Mouse (Mus musculus): ENCODE data around the gene Utp14a.
"Not testable (repeated sequence)": the region's sequence is repeated elsewhere in the genome, so short reads cannot be mapped to it uniquely, and the experiment has no call there.

The Utp14a gene

DNA sequence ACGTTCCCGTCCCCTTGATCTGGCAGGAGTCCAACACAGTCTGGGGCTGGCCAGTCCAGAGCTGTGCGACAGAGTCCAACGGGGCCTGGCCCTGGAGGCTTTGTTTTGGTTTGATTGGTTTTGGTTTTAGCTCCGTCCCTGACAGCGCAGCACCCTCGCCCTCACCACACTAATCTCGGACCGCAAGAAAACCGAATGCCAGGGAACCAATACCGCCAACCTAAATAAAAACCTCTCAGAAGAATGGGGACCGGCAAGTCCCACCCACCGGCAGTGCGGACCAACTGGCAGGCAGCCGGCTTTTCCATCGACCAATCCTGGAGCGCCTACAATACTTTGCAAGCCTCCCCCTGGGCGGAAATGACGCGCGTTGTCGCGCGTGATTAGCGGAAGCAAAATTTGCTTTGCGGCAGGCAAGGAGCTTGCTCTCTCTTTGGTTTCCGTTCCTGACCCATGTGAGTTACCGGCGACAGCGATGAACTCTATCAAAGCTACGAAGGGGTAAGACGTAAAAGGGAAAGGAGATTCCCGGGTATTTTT lies at the start of gene Utp14a:
Gene Utp14a, plus strand, starts transcription at position 395 of the 540 bp plus-strand sequence.
- DNase-seq, result peak; percentile 96

DNA sequence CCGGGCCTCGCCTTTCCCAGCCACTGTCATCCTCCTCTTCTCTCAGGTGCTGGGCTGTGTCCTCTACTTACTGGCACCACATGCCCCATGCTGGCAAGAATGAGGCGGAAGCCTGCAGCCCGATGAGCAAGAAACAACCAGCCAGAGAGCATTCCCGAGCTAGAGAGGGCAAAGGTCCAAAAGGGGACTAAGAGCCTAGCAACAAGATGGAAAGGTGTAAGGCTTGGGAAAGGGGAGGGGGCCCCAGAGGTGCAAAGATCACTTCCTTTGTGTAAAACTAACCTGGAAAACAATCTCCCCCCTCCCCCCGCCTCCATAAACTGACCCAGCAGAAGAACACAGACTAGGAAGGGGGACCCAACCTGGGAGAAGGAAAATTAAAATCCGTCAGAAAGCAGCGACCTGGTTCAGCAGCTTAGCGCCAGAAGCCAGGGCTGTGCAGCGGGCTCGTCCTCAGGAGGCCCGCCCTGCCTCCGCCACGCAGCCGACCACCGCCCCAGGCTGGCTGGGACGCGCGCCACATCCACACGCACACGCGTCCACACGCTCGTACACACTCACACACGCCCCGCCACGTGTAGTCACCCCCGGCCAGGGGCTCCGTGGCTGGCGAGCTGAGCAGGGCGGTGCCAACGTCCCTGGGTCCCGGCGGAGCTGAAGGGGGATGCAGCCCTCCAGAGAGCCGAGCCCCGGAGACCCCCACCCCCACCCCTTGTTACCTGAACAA lies 48.7 kb upstream of the Utp14a start:
- peak; percentile 37 to 49 for DNase-seq

DNA sequence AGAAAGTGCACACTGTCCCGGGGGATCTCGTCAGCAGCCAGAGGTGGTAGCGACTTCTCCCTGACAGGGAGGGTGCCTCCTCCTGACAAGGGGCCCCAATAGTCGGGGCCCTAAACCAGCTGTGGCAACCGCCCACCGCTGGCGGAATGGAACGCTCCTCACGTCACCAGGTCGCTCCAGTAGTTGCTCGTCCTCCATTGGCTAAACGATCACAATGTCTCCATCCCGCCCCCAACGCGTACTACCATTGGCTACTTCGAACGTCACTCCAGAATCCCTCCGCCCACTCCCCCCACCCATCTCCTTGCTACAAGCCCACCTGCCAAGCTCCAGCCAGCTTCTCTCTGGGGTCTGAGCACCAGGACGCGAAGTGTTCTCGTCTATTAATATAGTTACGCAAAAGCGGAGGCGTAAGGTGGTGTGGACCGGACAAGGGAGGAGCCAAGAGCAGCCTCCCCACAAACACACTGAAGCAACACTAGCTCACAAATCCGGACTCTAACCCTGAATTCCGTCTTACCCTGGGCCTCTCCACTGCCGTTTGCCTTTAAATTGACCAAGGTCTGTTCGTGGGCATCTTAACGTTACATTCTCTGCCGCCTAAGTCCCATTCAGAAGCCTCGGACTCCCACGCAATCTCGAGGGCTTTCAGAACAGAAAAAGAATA lies 48.0 kb upstream of the Utp14a start, which contains the start of gene Zdhhc9:
Gene Zdhhc9, minus strand, starts transcription at position 360 of the 667 bp plus-strand sequence.
- peak; percentile 90 for DNase-seq

DNA sequence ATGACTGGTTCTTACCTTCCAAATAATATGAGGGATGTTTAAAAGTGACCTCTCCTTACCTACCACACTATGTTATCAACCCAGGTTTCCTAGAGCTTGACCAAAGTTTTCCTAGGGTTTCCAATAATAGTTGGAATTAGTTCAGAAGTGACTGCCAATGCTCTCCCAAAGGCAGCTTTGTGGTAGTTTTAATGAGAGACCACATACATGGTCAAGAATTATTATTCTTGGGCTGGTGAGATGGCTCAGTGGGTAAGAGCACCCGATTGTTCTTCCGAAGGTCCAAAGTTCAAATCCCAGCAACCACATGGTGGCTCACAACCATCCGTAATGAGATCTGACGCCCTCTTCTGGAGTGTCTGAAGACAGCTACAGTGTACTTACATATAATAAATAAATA lies 46.9 kb upstream of the Utp14a start:
- not testable (repeated sequence) for DNase-seq

DNA sequence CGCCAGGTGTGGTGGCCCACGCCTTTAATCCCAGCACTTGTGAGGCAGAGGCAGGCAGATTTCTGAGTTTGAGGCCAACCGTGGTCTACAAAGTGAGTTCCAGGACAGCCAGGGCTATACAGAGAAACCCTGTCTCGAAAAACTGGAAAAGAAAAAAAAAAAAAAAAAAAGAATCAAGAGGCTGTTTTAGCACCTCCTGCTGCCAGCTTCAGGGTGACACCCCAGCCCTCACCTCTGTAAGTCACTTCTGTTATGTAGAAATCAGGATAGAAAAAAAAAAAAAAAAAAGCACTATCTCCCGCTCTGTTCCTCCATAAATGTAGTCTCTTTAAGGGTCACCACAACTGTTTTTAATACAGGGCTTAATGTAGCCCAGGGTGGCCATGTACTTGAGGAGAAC lies 37.2 kb upstream of the Utp14a start:
- no peak for DNase-seq

DNA sequence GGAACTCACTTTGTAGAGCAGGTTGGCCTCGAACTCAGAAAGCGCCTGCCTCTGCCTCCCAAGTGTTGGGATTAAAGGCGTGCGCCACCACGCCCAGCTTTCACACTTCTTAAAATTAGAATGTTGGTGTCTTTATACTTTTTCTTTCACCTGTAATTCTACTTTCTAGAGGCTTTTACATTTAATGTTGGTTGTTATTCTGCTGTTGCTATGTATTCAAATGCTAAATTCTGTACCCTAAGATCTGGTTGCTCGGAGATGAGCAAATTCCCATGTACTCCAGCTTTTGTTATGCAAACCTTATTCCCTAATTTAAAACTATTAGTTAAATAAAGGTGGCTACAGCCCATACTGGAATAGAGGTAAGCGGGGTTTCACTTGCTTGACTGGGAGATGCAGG lies 34.0 kb upstream of the Utp14a start:
- DNase-seq, result no peak

DNA sequence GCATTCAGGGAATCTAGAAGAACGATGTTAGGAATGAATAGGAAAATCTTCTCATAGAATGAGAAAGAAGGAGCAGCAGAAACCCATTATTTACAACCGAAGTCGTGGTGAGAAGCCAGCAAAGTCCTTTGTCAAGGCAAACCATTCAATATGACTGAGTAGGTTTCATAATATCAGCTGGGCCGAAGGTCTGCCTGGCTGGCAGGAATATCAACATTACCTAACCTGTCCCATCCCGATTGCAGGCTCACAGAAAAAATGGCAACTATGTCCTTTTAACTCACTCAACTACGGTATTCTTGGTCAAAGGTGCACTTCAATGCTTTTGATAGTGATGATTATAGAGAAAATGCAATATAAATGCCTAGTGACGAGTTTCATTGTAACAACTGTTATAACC lies 30.4 kb upstream of the Utp14a start:
- no peak for DNase-seq

DNA sequence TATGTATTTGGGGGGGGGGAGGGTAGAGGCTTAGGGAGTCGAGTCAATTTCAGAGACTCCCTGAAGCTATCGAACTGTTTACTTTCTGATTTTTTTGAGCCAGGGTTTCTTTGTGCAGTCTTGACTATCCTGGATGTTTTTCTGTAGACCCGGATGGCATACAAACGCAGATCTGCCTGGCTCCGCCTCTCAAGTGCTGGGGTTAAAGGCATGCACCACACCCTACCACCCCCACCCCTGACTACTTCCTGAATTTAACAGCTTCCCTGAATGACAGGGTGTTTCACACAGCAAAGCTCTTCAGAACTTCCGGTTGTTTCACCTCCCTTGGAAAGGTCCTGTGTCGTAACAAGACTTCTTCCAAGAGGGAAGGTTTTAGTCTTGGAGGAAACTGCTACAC lies 22.2 kb upstream of the Utp14a start:
- peak; percentile 53 to 61 for DNase-seq

DNA sequence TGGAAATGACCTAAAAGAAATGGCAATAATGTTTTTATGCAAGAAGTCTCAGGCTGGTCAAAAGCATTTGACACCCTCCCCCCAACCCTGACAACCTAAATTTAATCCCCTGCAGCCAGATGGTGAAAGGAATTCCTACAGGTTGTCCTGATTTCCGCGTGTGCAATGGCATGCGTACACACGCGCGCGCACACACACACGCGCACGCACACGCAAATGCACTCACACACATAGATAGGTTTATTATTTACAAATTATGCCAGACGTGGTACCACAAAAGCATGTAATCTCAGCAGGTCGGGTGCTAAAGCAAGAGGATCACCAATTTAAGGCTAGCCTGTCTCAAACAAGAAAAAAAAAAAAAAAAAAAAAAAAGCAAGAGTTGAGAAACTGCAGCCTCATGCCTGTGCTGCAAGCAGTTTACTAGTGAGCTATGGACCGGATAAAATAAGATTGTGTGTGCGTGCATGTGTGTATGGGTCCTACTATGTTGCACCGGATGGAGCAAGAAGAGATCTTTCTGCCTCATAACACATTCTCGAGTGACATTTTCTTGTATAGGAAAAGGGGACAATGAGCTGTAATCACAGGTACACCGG lies 733 bp upstream of the Utp14a start:
- peak; percentile 12 to 24 for DNase-seq

DNA sequence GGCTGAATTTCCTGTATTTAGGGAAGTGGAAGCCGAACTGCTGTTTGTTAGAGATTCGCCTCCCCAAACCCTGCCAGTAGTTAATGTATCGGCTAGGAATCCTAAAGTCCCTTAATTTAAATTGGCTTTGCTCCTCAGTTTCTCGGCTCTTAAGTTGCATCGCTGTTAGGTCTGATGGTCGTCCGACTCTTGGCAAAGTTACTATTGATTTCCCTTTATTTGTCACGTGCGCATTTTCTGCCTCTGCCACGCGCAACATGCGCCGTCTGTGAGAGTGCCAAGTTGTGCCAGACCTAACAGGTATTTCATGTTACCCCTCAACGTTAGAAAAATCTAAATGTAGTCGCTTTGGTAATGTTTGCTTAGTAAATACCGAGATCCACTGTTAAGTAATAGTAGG lies 349 bp downstream of the Utp14a start:
- DNase-seq, result peak in 1 of 2 experiments; percentile 11

DNA sequence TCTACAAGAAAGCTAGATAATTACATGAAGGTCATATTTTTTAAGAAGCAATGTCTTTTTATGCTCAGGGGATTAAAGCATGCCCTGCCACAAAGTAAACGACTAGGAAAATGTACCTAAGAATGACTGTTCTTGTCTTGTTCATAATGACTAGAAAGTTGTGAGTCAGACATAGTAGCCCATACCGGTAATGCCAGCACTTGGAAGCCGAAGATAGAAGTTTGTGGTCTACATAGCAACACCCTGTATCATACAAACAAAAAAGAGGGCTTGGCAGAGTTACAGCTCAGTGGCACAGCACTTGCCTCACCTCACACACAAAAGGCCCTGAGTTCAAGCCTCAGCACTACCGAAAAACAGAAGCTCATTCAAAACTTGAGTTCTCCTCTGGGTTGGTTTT lies 15.0 kb downstream of the Utp14a start:
- DNase-seq, result no peak

DNA sequence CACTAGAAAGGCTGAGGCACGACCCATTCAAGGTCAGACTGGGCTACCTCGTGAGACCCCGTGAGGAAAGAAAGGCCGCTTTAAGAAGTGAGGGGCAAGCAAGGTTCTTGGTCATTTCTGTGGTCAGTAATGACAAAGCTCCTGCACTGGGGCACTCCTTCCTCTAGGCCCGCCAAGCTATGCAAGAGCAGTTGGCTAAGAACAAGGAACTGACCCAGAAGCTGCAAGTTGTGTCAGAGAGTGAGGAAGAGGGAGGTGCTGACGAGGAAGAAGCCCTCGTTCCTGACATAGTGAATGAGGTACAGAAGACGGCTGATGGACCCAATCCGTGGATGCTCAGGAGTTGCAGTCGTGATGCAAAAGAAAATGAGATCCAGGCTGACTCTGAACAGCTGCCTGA lies 18.0 kb downstream of the Utp14a start:
- DNase-seq, result peak in 1 of 2 experiments; percentile 7

DNA sequence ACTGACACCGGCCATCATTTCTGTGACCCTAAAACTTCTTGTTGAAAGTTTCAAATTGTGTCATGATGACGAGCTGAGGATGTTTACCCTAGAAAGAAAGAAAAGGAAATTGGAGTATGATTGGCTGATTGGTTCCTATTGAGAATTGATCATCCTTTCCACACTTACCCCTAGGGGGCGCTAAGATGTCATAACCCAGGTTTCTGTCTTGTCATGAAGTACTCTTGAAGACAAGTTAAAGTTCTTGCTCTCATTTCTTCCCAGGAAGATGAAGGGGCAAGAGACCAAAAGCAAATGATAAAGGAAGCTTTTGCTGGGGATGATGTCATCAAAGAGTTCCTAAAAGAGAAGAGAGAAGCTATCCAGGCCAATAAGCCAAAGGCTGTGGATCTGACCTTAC lies 21.4 kb downstream of the Utp14a start:
- peak in 1 of 2 experiments; percentile 58 for DNase-seq

DNA sequence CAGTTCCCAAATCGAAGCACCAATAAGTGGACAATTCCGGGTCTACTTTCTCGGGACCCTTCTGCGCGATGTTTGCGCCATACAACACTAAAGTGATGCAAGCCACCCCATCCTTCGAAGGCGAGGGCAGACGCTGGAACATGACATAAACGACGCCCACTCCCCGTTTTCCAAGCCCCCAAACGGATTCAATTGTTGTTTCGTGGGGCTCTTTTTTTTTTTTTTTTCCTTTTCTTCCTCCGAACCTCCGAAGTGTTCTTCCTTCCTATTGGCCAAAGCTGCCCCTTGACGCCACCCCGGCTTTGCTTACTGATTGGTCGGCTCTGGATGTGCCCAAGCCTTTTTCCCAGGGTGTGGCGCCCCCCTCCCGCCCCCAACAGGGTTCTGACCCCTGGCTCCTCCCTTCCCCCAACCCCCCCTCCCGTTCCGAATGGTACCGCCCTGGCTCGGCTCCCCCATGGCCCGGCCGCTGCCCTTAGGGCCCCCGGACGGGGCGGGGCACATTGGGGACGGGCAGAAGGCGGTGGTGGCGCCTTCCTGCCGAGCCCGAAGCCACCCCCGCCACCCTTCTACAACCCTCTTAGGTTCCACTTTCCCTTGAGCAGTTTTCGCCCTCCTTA lies 27.8 kb downstream of the Utp14a start:
- peak; percentile 88 to 92 for DNase-seq

DNA sequence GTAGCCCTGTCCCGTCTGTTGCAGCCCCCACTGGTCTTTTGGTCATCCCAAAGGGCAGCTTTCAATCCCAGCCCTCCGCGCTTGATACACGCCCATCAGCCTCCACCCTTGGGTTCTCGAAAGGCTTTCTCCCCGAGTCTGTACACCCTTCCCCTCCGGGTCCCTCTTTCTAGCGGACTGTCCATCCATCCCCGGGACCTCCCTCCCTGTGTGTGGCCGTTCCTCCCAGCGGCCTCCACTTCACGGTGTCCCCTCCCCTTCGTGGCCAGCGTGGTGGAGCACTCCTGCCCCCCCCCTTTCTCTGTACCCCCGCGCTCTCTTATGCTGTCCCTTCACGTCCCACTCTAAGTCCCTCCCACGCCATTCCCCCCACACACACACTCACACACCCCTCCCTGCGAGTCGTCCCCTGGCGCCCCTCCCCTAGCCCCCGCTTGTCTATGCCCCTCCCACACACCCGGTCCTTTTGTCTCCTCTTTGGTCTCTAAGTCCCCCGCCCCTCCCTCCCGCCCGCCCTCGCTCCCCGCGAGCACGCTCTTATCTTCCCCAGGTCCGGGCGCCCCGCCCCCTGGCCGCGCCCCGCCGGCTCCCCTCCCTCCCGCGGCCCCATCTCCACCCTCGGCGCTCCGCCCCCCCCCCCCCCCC lies 28.5 kb downstream of the Utp14a start:
- peak; percentile 84 to 88 for DNase-seq

DNA sequence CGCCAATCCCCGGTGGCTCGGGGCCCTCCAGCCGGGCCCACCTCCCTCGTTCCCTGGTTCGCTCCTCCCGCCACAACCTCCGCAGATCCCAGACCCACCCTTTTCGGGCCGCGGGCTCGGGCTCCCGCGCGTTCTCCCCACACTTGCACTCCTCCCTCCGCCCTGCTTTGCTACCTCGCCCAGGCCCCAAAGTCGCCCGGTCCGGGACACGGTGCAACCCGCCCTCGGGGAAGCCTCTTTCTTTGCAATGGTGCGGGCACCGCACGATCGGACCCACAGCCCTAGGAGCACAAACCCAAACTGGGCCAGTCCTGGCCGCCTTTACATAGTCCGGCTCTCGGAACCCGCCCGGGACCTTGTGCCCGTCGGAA lies 29.0 kb downstream of the Utp14a start:
- peak in 1 of 2 experiments; percentile 69 for DNase-seq

DNA sequence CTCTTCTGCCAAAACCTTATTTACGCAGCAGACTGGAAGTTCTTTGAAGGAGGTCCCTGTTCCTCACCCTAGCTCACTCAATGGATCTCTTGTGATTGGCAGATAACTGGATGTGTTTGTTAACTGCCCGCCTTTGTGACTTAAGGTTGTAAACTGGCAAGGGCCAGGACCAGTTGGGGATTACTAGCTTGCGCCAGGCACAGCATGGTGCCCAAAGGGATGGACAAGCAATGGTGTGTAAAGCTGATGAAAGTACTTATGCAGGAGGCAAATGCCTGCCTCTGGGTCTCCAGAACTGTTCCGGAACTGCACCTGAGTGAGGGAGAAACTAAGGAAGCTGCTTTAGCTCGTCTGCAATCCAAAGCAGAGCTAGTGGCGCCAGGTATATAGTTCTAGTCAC lies 29.8 kb downstream of the Utp14a start:
- DNase-seq, result no peak

DNA sequence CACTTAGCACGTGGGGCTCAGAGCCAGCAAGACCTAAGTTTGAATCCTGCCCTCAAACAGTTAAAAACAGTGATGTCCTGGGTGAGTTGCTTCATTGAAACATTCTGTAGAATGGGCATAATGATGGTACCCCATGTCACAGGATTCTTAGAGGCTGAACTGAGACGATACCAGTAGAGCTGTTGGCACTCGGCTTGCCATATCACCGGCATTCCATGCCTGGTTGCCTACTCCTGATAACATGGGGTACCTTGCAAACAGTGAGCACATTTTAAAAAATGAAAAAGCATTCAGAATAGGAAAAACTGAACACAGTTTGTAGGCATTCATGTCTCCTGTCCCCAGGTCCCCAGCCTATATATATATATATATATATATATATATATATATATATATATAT lies 31.3 kb downstream of the Utp14a start:
- no peak for DNase-seq

DNA sequence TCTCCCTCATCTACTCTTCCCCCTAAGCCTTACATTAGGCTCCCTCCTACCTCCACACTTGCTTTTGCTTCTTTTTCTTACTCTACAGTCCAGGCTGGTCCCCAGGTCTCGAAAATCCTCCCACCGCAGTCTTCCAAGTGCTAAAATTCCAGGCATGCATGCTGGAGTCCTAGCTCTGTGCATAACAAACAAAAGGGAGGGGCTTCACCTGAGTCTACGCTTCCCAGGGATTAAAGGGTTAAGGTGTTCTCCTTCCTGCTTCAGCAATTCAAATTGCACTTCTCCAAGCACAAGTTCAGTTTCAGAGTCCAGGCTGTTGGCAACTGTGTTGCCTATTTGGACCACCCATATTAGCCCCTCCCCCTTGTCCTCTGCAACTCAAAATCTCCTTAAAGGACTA lies 34.8 kb downstream of the Utp14a start:
- no peak for DNase-seq

DNA sequence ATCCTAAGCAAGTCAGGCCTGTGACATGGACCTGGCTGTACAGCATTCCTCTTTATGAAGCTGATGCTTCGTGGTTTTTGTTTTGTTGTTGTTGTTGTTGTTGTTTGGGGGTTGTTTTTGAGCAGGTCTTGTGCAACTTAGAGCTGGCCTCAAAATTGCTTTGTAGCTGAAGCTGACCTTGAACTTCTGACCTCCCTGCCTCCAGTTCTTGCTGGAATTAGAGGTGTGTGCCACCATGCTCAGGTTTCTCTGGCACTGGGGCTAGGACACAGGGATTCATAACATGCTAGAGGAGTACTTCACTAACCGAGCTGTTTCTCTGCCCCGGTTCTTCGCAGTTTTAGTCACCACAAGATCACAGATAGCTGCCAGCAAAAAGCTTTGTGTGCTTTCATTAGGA lies 48.7 kb downstream of the Utp14a start:
- no peak for DNase-seq

DNA sequence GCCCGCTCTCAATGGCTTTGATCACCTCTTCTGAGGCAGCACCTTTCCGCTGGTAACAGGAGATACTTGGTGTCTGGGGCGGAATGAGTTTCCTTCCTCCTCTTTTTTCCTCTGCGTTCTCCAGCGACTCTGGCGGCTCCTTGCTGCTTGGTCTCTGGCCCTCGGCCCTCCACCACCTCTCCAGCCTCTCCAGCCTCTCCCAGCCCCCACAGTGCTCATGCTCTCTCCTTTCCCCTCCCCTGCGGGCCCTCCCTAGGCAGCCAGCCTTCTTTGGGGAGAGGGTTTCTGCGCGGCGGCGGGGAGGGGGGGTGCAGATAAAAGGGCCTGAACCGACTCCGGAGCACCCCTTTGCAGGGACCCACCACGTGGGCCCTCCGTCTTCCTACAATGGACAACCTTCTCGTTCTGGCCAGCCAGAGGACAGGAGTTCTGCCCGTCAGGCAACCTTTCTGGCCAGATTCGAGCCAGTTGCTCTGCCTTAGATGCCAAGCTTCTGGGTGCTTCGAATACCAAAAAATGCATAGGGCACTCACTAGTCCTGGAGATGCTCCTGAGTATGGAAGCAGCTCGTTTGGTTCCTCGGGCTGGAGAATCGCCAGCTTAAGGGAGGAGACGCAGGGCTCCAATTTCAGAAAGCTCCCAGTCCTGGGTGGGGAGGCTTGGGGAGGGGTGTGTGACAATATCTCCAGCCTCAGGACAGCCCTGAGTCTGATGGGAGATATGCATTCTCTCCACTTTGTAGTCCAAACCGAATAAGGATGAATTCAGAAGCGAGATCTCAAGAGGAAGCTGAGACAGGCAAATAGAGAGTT lies 54.2 kb downstream of the Utp14a start:
- DNase-seq, result peak in 1 of 2 experiments; percentile 20

DNA sequence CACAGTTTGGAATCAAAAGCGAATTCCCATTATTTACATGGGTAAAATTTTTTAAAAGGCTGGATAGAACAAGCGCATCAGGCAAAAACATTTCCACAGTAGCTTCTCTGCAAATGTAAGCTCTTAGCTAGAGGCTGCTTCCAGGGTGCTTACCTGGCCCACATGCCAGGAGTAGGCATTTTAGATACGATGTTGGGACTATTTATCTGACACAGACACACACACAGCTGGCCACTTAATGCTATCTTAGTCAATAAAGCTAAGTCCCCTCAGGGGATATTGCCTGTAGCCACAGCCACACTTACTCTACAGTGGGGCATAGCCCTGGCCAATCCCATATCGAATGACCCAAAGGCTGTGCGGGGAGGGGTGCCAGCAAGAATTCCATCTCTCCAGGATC lies 55.1 kb downstream of the Utp14a start:
- DNase-seq, result no peak
